Mouse (Mus musculus): ENCODE data around the gene Dab2. TPM values are rescaled to one million over a fixed set of nuclear protein-coding genes. Genes with fewer than 3 reads are reported as not detected.

Gene Dab2
- polyA plus RNA-seq, 1 experiment from 2014 or later, result 20.3 TPM

- WGBS, result 97% methylated on average over 1 of the region's 1 CpGs
- Histone ChIP-seq H3K4me2 (no peak overlapping the region), H3K9me3 (no peaks in the 10 kb centered on the region), H3K27me3 (replicated peaks) (no peaks in the 10 kb centered on the region), H3K4me1 (peaks cover 12% of the 10 kb centered on the region), H3K36me3 (replicated peaks) (no peaks in the 10 kb centered on the region), H3K27ac (no peak overlapping the region), H3K4me3 (no peak overlapping the region), H3K9ac (no peak overlapping the region)
- no peak for ATAC-seq (replicated peaks)
These were observed 146.6 kb downstream of the Dab2 start for GRCm38 (mm10) chr15:6446181-6446580.

- Histone ChIP-seq H3K4me3 (no peak overlapping the region), H3K27ac (no peak overlapping the region), H3K27me3 (replicated peaks) (no peaks in the 10 kb centered on the region), H3K9ac (no peak overlapping the region), H3K9me3 (no peaks in the 10 kb centered on the region), H3K36me3 (replicated peaks) (no peaks in the 10 kb centered on the region), H3K4me1 (peaks cover 12% of the 10 kb centered on the region), H3K4me2 (0 out of 2 replicates have a peak overlapping the region, but pooled peaks have one; percentile 3)
- ATAC-seq (replicated peaks), result peak; percentile 91
- WGBS, result 27% methylated on average over 9 of the region's 9 CpGs
These were observed 149.3 kb downstream of the Dab2 start for GRCm38 (mm10) chr15:6448892-6449291.

- no peak overlapping the region for H3K9ac ChIP-seq
- WGBS, result 83% methylated on average over 2 of the region's 2 CpGs
- no peak overlapping the region for H3K27ac ChIP-seq
- H3K4me1 ChIP-seq, result peaks cover under 1% of the 10 kb centered on the region; the same call in 1 of the 2 replicates
- no peaks in the 10 kb centered on the region for H3K36me3 ChIP-seq (replicated peaks)
- H3K4me2 ChIP-seq, result no peak overlapping the region
- no peak overlapping the region for H3K4me3 ChIP-seq
- no peaks in the 10 kb centered on the region for H3K27me3 ChIP-seq (replicated peaks)
- no peaks in the 10 kb centered on the region for H3K9me3 ChIP-seq
- no peak for ATAC-seq (replicated peaks)
These were observed 154.9 kb downstream of the Dab2 start for GRCm38 (mm10) chr15:6454461-6454860.

- Histone ChIP-seq H3K4me2 (no peak overlapping the region), H3K9ac (no peak overlapping the region), H3K9me3 (no peaks in the 10 kb centered on the region), H3K4me1 (no peaks in the 10 kb centered on the region), H3K4me3 (no peak overlapping the region), H3K36me3 (replicated peaks) (no peaks in the 10 kb centered on the region), H3K27me3 (replicated peaks) (no peaks in the 10 kb centered on the region), H3K27ac (no peak overlapping the region)
- no peak for ATAC-seq (replicated peaks)
- WGBS, result 60% methylated on average over 8 of the region's 8 CpGs
These were observed 161.8 kb downstream of the Dab2 start for GRCm38 (mm10) chr15:6461381-6461780.

- no peaks in the 10 kb centered on the region for H3K27me3 ChIP-seq (replicated peaks)
- H3K9ac ChIP-seq, result no peak overlapping the region
- WGBS, result 92% methylated on average over 3 of the region's 3 CpGs
- no peak overlapping the region for H3K4me3 ChIP-seq
- H3K9me3 ChIP-seq, result no peaks in the 10 kb centered on the region
- H3K27ac ChIP-seq, result no peak overlapping the region
- no peak overlapping the region for H3K4me2 ChIP-seq
- H3K4me1 ChIP-seq, result no peaks in the 10 kb centered on the region
- no peaks in the 10 kb centered on the region for H3K36me3 ChIP-seq (replicated peaks)
- no peak for ATAC-seq (replicated peaks)
These were observed 163.9 kb downstream of the Dab2 start for GRCm38 (mm10) chr15:6463361-6463923.

- H3K9ac ChIP-seq, result no peak overlapping the region
- H3K4me1 ChIP-seq, result no peaks in the 10 kb centered on the region
- H3K36me3 ChIP-seq (replicated peaks), result no peaks in the 10 kb centered on the region
- no peaks in the 10 kb centered on the region for H3K9me3 ChIP-seq
- WGBS, result 80% methylated on average over 10 of the region's 10 CpGs
- no peak for ATAC-seq (replicated peaks)
- H3K4me2 ChIP-seq, result no peak overlapping the region
- no peaks in the 10 kb centered on the region for H3K27me3 ChIP-seq (replicated peaks)
- no peak overlapping the region for H3K4me3 ChIP-seq
- no peak overlapping the region for H3K27ac ChIP-seq
These were observed 167.4 kb downstream of the Dab2 start for GRCm38 (mm10) chr15:6466995-6467394.

GRCm38 (mm10) chr15:6468845-6469244 is 169.3 kb downstream of the Dab2 start:
- no peaks in the 10 kb centered on the region for H3K9me3 ChIP-seq
- no peak overlapping the region for H3K9ac ChIP-seq
- no peaks in the 10 kb centered on the region for H3K36me3 ChIP-seq (replicated peaks)
- no peaks in the 10 kb centered on the region for H3K4me1 ChIP-seq
- ATAC-seq (replicated peaks), result no peak
- H3K4me3 ChIP-seq, result no peak overlapping the region
- WGBS, result 95% methylated on average over 1 of the region's 1 CpGs
- H3K4me2 ChIP-seq, result no peak overlapping the region
- H3K27me3 ChIP-seq (replicated peaks), result no peaks in the 10 kb centered on the region
- H3K27ac ChIP-seq, result no peak overlapping the region

GRCm38 (mm10) chr15:6469384-6469783 is 169.8 kb downstream of the Dab2 start:
- Histone ChIP-seq H3K4me1 (no peaks in the 10 kb centered on the region), H3K4me2 (no peak overlapping the region), H3K27me3 (replicated peaks) (no peaks in the 10 kb centered on the region), H3K27ac (no peak overlapping the region), H3K9ac (no peak overlapping the region), H3K4me3 (no peak overlapping the region), H3K9me3 (no peaks in the 10 kb centered on the region), H3K36me3 (replicated peaks) (no peaks in the 10 kb centered on the region)
- ATAC-seq (replicated peaks), result no peak
- 92% methylated on average over 3 of the region's 3 CpGs for WGBS

- Histone ChIP-seq H3K36me3 (replicated peaks) (no peaks in the 10 kb centered on the region), H3K4me1 (no peaks in the 10 kb centered on the region), H3K27ac (no peak overlapping the region), H3K4me3 (no peak overlapping the region), H3K9me3 (no peaks in the 10 kb centered on the region), H3K4me2 (no peak overlapping the region), H3K9ac (no peak overlapping the region), H3K27me3 (replicated peaks) (no peaks in the 10 kb centered on the region)
- no peak for ATAC-seq (replicated peaks)
- WGBS, result 81% methylated on average over 3 of the region's 3 CpGs
These were observed 184.0 kb downstream of the Dab2 start for GRCm38 (mm10) chr15:6483561-6483960.

Other genes starting within 250 kb of the Dab2 start
- gene C9, start 145.5 kb downstream of the Dab2 start, polyA plus RNA-seq (2015; fragmentation: Nextera tagmentation; extraction: Ambion mirVana), result not detected in 2 replicates
- gene Fyb, start 223.1 kb downstream of the Dab2 start, polyA plus RNA-seq (2015; fragmentation: Nextera tagmentation; extraction: Ambion mirVana), result 2.2 and 3.4 TPM in 2 replicates